In the genomic region with DNA sequence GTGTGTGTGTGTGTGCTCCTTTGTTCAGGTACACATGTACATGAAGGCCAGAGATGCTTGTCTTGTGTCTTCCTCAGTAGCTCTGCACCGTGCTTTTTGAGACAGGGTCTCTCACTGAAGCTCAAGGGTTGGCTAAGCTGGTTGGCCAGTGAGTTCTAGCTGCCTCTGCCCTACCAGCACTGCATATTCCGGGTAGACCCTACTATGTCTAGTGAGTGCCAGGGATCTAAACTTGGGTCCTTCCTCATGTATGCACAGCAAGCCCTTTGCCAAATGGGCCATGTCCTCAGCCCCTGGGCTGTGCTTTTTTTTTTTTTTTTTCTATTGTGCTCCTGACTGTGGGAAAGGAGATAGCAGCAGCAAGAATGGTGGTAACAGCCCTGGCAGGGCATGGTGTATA, we compare ENCODE assay signal across 20 mouse cellular contexts. TPM values are rescaled to one million over a fixed set of nuclear protein-coding genes. Genes with fewer than 3 reads are reported as not detected.
DNase-seq lines count a peak whose midpoint lies in the region; ATAC-seq and TF ChIP-seq lines count a peak whose summit lies in the region.
"Had no signal": no experiment of that assay in that cellular context is flagged by ENCODE, and none has a peak within 500 bp of the region (broad histone marks: within the 10 kb centered on the region; RNA-seq: fewer than 3 reads in every experiment).

No protein-coding gene starts in this region.

- TF ChIP-seq CTCF in hindbrain, postnatal 0 days (IDR thresholded peaks at IDR 0.05; ENCODE audit: low read depth) = no peak
- no peak for TF ChIP-seq CTCF in olfactory bulb, adult 2 months (IDR thresholded peaks at IDR 0.05; ENCODE audit: insufficient read depth, low read depth, low read length)
- no peak for TF ChIP-seq CTCF in midbrain, postnatal 0 days (IDR thresholded peaks at IDR 0.05)

- TF ChIP-seq POLR2A in olfactory bulb, adult 2 months (IDR thresholded peaks at IDR 0.05; ENCODE audit: insufficient read depth, low read depth, low read length) = no peak

- H3K36me3 ChIP-seq in heart, embryonic 11.5 days (ENCODE audit: control insufficient read depth, insufficient read depth, low read length) = no peaks in the 10 kb centered on the region
- H3K36me3 ChIP-seq in hindbrain, postnatal 0 days (ENCODE audit: insufficient read depth, low read length) = peaks cover 9% of the 10 kb centered on the region; the same call in 1 of the 2 replicates
- no peaks in the 10 kb centered on the region for H3K36me3 ChIP-seq in hindbrain, embryonic 16.5 days (ENCODE audit: control insufficient read depth, insufficient read depth, low read length)
- peaks cover 7% of the 10 kb centered on the region for H3K36me3 ChIP-seq in lung, embryonic 16.5 days (ENCODE audit: control insufficient read depth, insufficient read depth, low read length)
- peaks cover 11% of the 10 kb centered on the region for H3K36me3 ChIP-seq in midbrain, postnatal 0 days (ENCODE audit: insufficient read depth, low read length)
- H3K36me3 ChIP-seq: forebrain, embryonic 12.5 days; limb, embryonic 12.5 days; stomach, embryonic 15.5 days had no signal

- no peaks in the 10 kb centered on the region for H3K9me3 ChIP-seq in heart, embryonic 11.5 days (replicated peaks; ENCODE audit: control insufficient read depth, low read length)
- H3K9me3 ChIP-seq in hindbrain, postnatal 0 days (ENCODE audit: low read length) = no peaks in the 10 kb centered on the region
- no peaks in the 10 kb centered on the region for H3K9me3 ChIP-seq in hindbrain, embryonic 16.5 days (ENCODE audit: control insufficient read depth, low read length)
- no peaks in the 10 kb centered on the region for H3K9me3 ChIP-seq in lung, embryonic 16.5 days (ENCODE audit: control insufficient read depth, low read length)
- no peaks in the 10 kb centered on the region for H3K9me3 ChIP-seq in midbrain, postnatal 0 days (ENCODE audit: low read length)
- H3K9me3 ChIP-seq: forebrain, embryonic 12.5 days; hindbrain, embryonic 13.5 days; limb, embryonic 12.5 days; neural tube, embryonic 13.5 days; stomach, embryonic 15.5 days had no signal

- no peak overlapping the region for H3K27ac ChIP-seq in heart, embryonic 11.5 days (ENCODE audit: low read depth, low read length)
- H3K27ac ChIP-seq in hindbrain, postnatal 0 days = peak overlapping the region; percentile 74
- no peak overlapping the region for H3K27ac ChIP-seq in hindbrain, embryonic 16.5 days (ENCODE audit: low read depth, low read length)
- peak overlapping the region; percentile 94 for H3K27ac ChIP-seq in lung, embryonic 16.5 days (ENCODE audit: low read length)
- peak overlapping the region; percentile 36; the same call in 1 of the 2 replicates for H3K27ac ChIP-seq in olfactory bulb, adult 2 months (ENCODE audit: insufficient read depth, low read depth, low read length)
- no peak overlapping the region for H3K27ac ChIP-seq in midbrain, postnatal 0 days (ENCODE audit: low read depth, low read length)
- H3K27ac ChIP-seq: kidney, postnatal 0 days had no signal

- no peak overlapping the region for H3K9ac ChIP-seq in heart, embryonic 11.5 days (ENCODE audit: low read depth, low read length)
- no peak overlapping the region for H3K9ac ChIP-seq in hindbrain, postnatal 0 days (replicated peaks; ENCODE audit: low read length)
- H3K9ac ChIP-seq in hindbrain, embryonic 16.5 days (ENCODE audit: low read depth, low read length) = no peak overlapping the region
- H3K9ac ChIP-seq in lung, embryonic 16.5 days (ENCODE audit: low read length) = no peak overlapping the region
- no peak overlapping the region for H3K9ac ChIP-seq in midbrain, postnatal 0 days (replicated peaks; ENCODE audit: low read length, poor library complexity, severe bottlenecking)
- H3K9ac ChIP-seq: forebrain, embryonic 12.5 days; hindbrain, embryonic 13.5 days; limb, embryonic 12.5 days; neural tube, embryonic 13.5 days; stomach, embryonic 15.5 days had no signal

- WGBS in heart, embryonic 11.5 days (ENCODE audit: insufficient replicate concordance) = 91% methylated on average over 2 of the region's 2 CpGs
- 93% methylated on average over 2 of the region's 2 CpGs for WGBS in hindbrain, postnatal 0 days
- WGBS in hindbrain, embryonic 16.5 days = 98% methylated on average over 2 of the region's 2 CpGs
- WGBS in lung, embryonic 16.5 days = 90% methylated on average over 2 of the region's 2 CpGs
- 94% methylated on average over 2 of the region's 2 CpGs for WGBS in olfactory bulb, adult 2 months
- WGBS in midbrain, postnatal 0 days = 89% methylated on average over 2 of the region's 2 CpGs

- H3K27me3 ChIP-seq in heart, embryonic 11.5 days (ENCODE audit: control insufficient read depth, insufficient read depth, low read length) = no peaks in the 10 kb centered on the region
- H3K27me3 ChIP-seq in hindbrain, postnatal 0 days (ENCODE audit: insufficient read depth, low read length) = no peaks in the 10 kb centered on the region
- no peaks in the 10 kb centered on the region for H3K27me3 ChIP-seq in hindbrain, embryonic 16.5 days (replicated peaks; ENCODE audit: control insufficient read depth, insufficient read depth, low read length)
- no peaks in the 10 kb centered on the region for H3K27me3 ChIP-seq in lung, embryonic 16.5 days (ENCODE audit: control insufficient read depth, insufficient read depth, low read depth, low read length)
- no peaks in the 10 kb centered on the region for H3K27me3 ChIP-seq in midbrain, postnatal 0 days (ENCODE audit: insufficient read depth, low read length)
- H3K27me3 ChIP-seq: hindbrain, embryonic 13.5 days; limb, embryonic 12.5 days; neural tube, embryonic 13.5 days; stomach, embryonic 15.5 days had no signal

- DNase-seq in heart, adult 11 months = peak; percentile 89
- no peak for DNase-seq in hindbrain, postnatal 0 days (ENCODE audit: low spot score)
- no peak for DNase-seq in lung, postnatal 36 days
- no peak for DNase-seq in midbrain, postnatal 0 days (ENCODE audit: low spot score)
- DNase-seq: adrenal gland, postnatal 25 days; cerebellum, adult 9-10 months; midbrain, embryonic 14.5 days; thymus, adult 2 months; thymus, postnatal 4 days had no signal

- no peak for ATAC-seq in heart, embryonic 11.5 days (replicated peaks; ENCODE audit: insufficient number of reproducible peaks, low FRiP score, low TSS enrichment)
- ATAC-seq in hindbrain, postnatal 0 days = no peak
- no peak for ATAC-seq in hindbrain, embryonic 16.5 days
- no peak for ATAC-seq in lung, embryonic 16.5 days (ENCODE audit: low read depth)
- ATAC-seq in midbrain, postnatal 0 days (ENCODE audit: low FRiP score) = no peak

- H3K4me2 ChIP-seq in heart, embryonic 11.5 days = no peak overlapping the region
- no peak overlapping the region for H3K4me2 ChIP-seq in hindbrain, postnatal 0 days (ENCODE audit: low read depth, low read length)
- H3K4me2 ChIP-seq in hindbrain, embryonic 16.5 days (ENCODE audit: low read length) = no peak overlapping the region
- no peak overlapping the region for H3K4me2 ChIP-seq in lung, embryonic 16.5 days (ENCODE audit: low read depth, low read length)
- no peak overlapping the region for H3K4me2 ChIP-seq in midbrain, postnatal 0 days (ENCODE audit: low read depth, low read length, poor library complexity, severe bottlenecking)
- H3K4me2 ChIP-seq: forebrain, embryonic 12.5 days; hindbrain, embryonic 13.5 days; limb, embryonic 12.5 days; neural tube, embryonic 13.5 days; stomach, embryonic 15.5 days had no signal

- peaks cover 9% of the 10 kb centered on the region; the same call in 1 of the 2 replicates for H3K4me1 ChIP-seq in heart, embryonic 11.5 days (ENCODE audit: control insufficient read depth, insufficient read depth, low read length)
- H3K4me1 ChIP-seq in hindbrain, postnatal 0 days (ENCODE audit: insufficient read depth, low read length) = no peaks in the 10 kb centered on the region
- peaks cover 10% of the 10 kb centered on the region for H3K4me1 ChIP-seq in hindbrain, embryonic 16.5 days (ENCODE audit: control insufficient read depth, insufficient read depth, low read depth, low read length)
- peaks cover 19% of the 10 kb centered on the region for H3K4me1 ChIP-seq in lung, embryonic 16.5 days (replicated peaks; ENCODE audit: control insufficient read depth, insufficient read depth, low read length)
- peaks cover 26% of the 10 kb centered on the region for H3K4me1 ChIP-seq in olfactory bulb, adult 2 months (ENCODE audit: control insufficient read depth, insufficient read depth, low read length)
- no peaks in the 10 kb centered on the region for H3K4me1 ChIP-seq in midbrain, postnatal 0 days (ENCODE audit: insufficient read depth, low read length)
- H3K4me1 ChIP-seq: forebrain, embryonic 12.5 days had no signal

- H3K4me3 ChIP-seq in heart, embryonic 11.5 days (ENCODE audit: low read depth, low read length) = no peak overlapping the region
- no peak overlapping the region for H3K4me3 ChIP-seq in hindbrain, postnatal 0 days (ENCODE audit: low read length)
- no peak overlapping the region for H3K4me3 ChIP-seq in hindbrain, embryonic 16.5 days (ENCODE audit: low read length)
- H3K4me3 ChIP-seq in lung, embryonic 16.5 days (ENCODE audit: low read length) = no peak overlapping the region
- no peak overlapping the region for H3K4me3 ChIP-seq in olfactory bulb, adult 2 months (ENCODE audit: insufficient read depth, low read depth, low read length)
- H3K4me3 ChIP-seq in midbrain, postnatal 0 days (ENCODE audit: low read depth, low read length) = no peak overlapping the region
- H3K4me3 ChIP-seq: forebrain, embryonic 12.5 days; hindbrain, embryonic 13.5 days; limb, embryonic 12.5 days; neural tube, embryonic 13.5 days; stomach, embryonic 15.5 days had no signal

RNA-seq across cellular contexts. Expression of gene Klf15, which starts 7.9 kb away (rescaled TPM):
- 6.0 and 6.2 TPM in 2 replicates for polyA plus RNA-seq in heart, embryonic 11.5 days (2014; fragmentation: Nextera tagmentation; extraction: Ambion mirVana)
- 43.2 and 56.4 TPM in 2 replicates for total RNA-seq in hindbrain, postnatal 0 days (2014; rRNA removed)
- 26.6 and 29.6 TPM in 2 replicates for polyA plus RNA-seq in hindbrain, postnatal 0 days (2015; fragmentation: Nextera tagmentation; extraction: Ambion mirVana)
- polyA plus RNA-seq in hindbrain, embryonic 16.5 days (2015; fragmentation: Nextera tagmentation; extraction: Ambion mirVana) = 20.9 and 25.1 TPM in 2 replicates
- polyA plus RNA-seq in lung, embryonic 16.5 days (2015; fragmentation: Nextera tagmentation; extraction: Ambion mirVana) = 17.4 and 21.3 TPM in 2 replicates
- polyA plus RNA-seq in olfactory bulb, adult 2 months (2012; ENCODE audit: insufficient read depth, insufficient read length, low replicate concordance, missing spikeins) = not detected in 2 replicates
- 34.2 and 35.1 TPM in 2 replicates for total RNA-seq in midbrain, postnatal 0 days (2014; rRNA removed)
- 20.6 and 22.3 TPM in 2 replicates for polyA plus RNA-seq in midbrain, postnatal 0 days (2015; fragmentation: Nextera tagmentation; extraction: Ambion mirVana)
- total RNA-seq: megakaryocyte-erythroid progenitor cell, adult 5-6 weeks had no signal

RNA-seq across cellular contexts. Expression of gene Aldh1l1, which starts 16.0 kb away (rescaled TPM):
- polyA plus RNA-seq in heart, embryonic 11.5 days (2014; fragmentation: Nextera tagmentation; extraction: Ambion mirVana) = 1.00 and 1.2 TPM in 2 replicates
- 168 and 214 TPM in 2 replicates for total RNA-seq in hindbrain, postnatal 0 days (2014; rRNA removed)
- polyA plus RNA-seq in hindbrain, postnatal 0 days (2015; fragmentation: Nextera tagmentation; extraction: Ambion mirVana) = 131 and 145 TPM in 2 replicates
- polyA plus RNA-seq in hindbrain, embryonic 16.5 days (2015; fragmentation: Nextera tagmentation; extraction: Ambion mirVana) = 89.0 and 101 TPM in 2 replicates
- 2.4 and 4.7 TPM in 2 replicates for polyA plus RNA-seq in lung, embryonic 16.5 days (2015; fragmentation: Nextera tagmentation; extraction: Ambion mirVana)
- polyA plus RNA-seq in olfactory bulb, adult 2 months (2012; ENCODE audit: insufficient read depth, insufficient read length, low replicate concordance, missing spikeins) = not detected in 2 replicates
- total RNA-seq in midbrain, postnatal 0 days (2014; rRNA removed) = 111 and 125 TPM in 2 replicates
- 83.8 and 101 TPM in 2 replicates for polyA plus RNA-seq in midbrain, postnatal 0 days (2015; fragmentation: Nextera tagmentation; extraction: Ambion mirVana)

RNA-seq across cellular contexts. Expression of gene Cfap100, which starts 41.7 kb away (rescaled TPM):
- 0.15 TPM in 1 of 2 replicates, not detected in the other for polyA plus RNA-seq in heart, embryonic 11.5 days (2014; fragmentation: Nextera tagmentation; extraction: Ambion mirVana)
- 4.2 and 29.4 TPM in 2 replicates for total RNA-seq in hindbrain, postnatal 0 days (2014; rRNA removed)
- polyA plus RNA-seq in hindbrain, postnatal 0 days (2015; fragmentation: Nextera tagmentation; extraction: Ambion mirVana) = 8.2 and 9.9 TPM in 2 replicates
- 7.5 and 10.3 TPM in 2 replicates for polyA plus RNA-seq in hindbrain, embryonic 16.5 days (2015; fragmentation: Nextera tagmentation; extraction: Ambion mirVana)
- 0.60 and 0.82 TPM in 2 replicates for polyA plus RNA-seq in lung, embryonic 16.5 days (2015; fragmentation: Nextera tagmentation; extraction: Ambion mirVana)
- polyA plus RNA-seq in olfactory bulb, adult 2 months (2012; ENCODE audit: insufficient read depth, insufficient read length, low replicate concordance, missing spikeins) = not detected in 2 replicates
- 3.5 and 22.7 TPM in 2 replicates for total RNA-seq in midbrain, postnatal 0 days (2014; rRNA removed)
- polyA plus RNA-seq in midbrain, postnatal 0 days (2015; fragmentation: Nextera tagmentation; extraction: Ambion mirVana) = 7.9 TPM in 2 replicates
- total RNA-seq: megakaryocyte-erythroid progenitor cell, adult 5-6 weeks had no signal

Comparison
In these comparisons a context has a peak if more than half of its experiments do, and no peak if none do; other contexts are left out.
1. H3K27ac ChIP-seq: peak in hindbrain, postnatal 0 days (single experiment), lung, embryonic 16.5 days (single experiment) and olfactory bulb, adult 2 months (single experiment); none in heart, embryonic 11.5 days (single experiment), hindbrain, embryonic 16.5 days (single experiment) and midbrain, postnatal 0 days (single experiment).